Mouse (Mus musculus): ENCODE data around the gene Polk. TPM values are rescaled to one million over a fixed set of nuclear protein-coding genes. Genes with fewer than 3 reads are reported as not detected.

Polk gene
- polyA plus RNA-seq, 2 experiments, result 9.6 to 9.8 TPM

- Histone ChIP-seq H3K9me3 (ENCODE audit: control insufficient read depth, low read length) (0 out of 2 replicates have a peak, but pooled peaks cover 4% of the 10 kb centered on the region), H3K9ac (ENCODE audit: low read depth, low read length, severe bottlenecking) (no peak overlapping the region), H3K4me3 (replicated peaks; ENCODE audit: low read length) (no peak overlapping the region), H3K4me2 (replicated peaks; ENCODE audit: low read depth, low read length, severe bottlenecking) (no peak overlapping the region), H3K27me3 (ENCODE audit: control insufficient read depth, insufficient read depth, low read length) (no peaks in the 10 kb centered on the region), H3K36me3 (ENCODE audit: control insufficient read depth, insufficient read depth, low read length) (no peaks in the 10 kb centered on the region), H3K4me1 (ENCODE audit: control insufficient read depth, insufficient read depth, low read length) (peaks cover 8% of the 10 kb centered on the region; the same call in 1 of the 2 replicates), H3K27ac (replicated peaks; ENCODE audit: low read depth, low read length) (no peak overlapping the region)
- DNase-seq (ENCODE audit: low spot score) (no peak), ATAC-seq (ENCODE audit: low FRiP score, low read depth) (no peak)
- WGBS, result 60% methylated on average over 11 of the region's 11 CpGs
- TF ChIP-seq POLR2A (IDR thresholded peaks at IDR 0.05; ENCODE audit: borderline replicate concordance, extremely low read depth, insufficient read depth, insufficient read length), result no peak
Observed at GRCm38 (mm10) chr13:96433648-96434190, 108.7 kb downstream of the Polk start.

GRCm38 (mm10) chr13:96433041-96433440, 109.3 kb downstream of the Polk start:
- TF ChIP-seq POLR2A (IDR thresholded peaks at IDR 0.05; ENCODE audit: borderline replicate concordance, extremely low read depth, insufficient read depth, insufficient read length), result no peak
- Histone ChIP-seq H3K9ac (ENCODE audit: low read depth, low read length, severe bottlenecking) (no peak overlapping the region), H3K27ac (replicated peaks; ENCODE audit: low read depth, low read length) (no peak overlapping the region), H3K4me3 (replicated peaks; ENCODE audit: low read length) (no peak overlapping the region), H3K9me3 (ENCODE audit: control insufficient read depth, low read length) (0 out of 2 replicates have a peak, but pooled peaks cover 4% of the 10 kb centered on the region), H3K4me1 (ENCODE audit: control insufficient read depth, insufficient read depth, low read length) (peaks cover 8% of the 10 kb centered on the region; the same call in 1 of the 2 replicates), H3K4me2 (replicated peaks; ENCODE audit: low read depth, low read length, severe bottlenecking) (no peak overlapping the region), H3K36me3 (ENCODE audit: control insufficient read depth, insufficient read depth, low read length) (no peaks in the 10 kb centered on the region), H3K27me3 (ENCODE audit: control insufficient read depth, insufficient read depth, low read length) (no peaks in the 10 kb centered on the region)
- WGBS, result 84% methylated on average over 6 of the region's 6 CpGs
- no peak for DNase-seq (ENCODE audit: low spot score)
- ATAC-seq (ENCODE audit: low FRiP score, low read depth), result no peak

GRCm38 (mm10) chr13:96432376-96432811, 110.0 kb downstream of the Polk start:
- no peak for DNase-seq (ENCODE audit: low spot score)
- 0 out of 2 replicates have a peak, but pooled peaks cover 1% of the 10 kb centered on the region for H3K9me3 ChIP-seq (ENCODE audit: control insufficient read depth, low read length)
- H3K4me2 ChIP-seq (replicated peaks; ENCODE audit: low read depth, low read length, severe bottlenecking), result no peak overlapping the region
- H3K4me1 ChIP-seq (ENCODE audit: control insufficient read depth, insufficient read depth, low read length), result peaks cover 8% of the 10 kb centered on the region; the same call in 1 of the 2 replicates
- TF ChIP-seq POLR2A (IDR thresholded peaks at IDR 0.05; ENCODE audit: borderline replicate concordance, extremely low read depth, insufficient read depth, insufficient read length), result no peak
- no peak overlapping the region for H3K9ac ChIP-seq (ENCODE audit: low read depth, low read length, severe bottlenecking)
- WGBS, result 44% methylated on average over 3 of the region's 3 CpGs
- H3K27ac ChIP-seq (replicated peaks; ENCODE audit: low read depth, low read length), result no peak overlapping the region
- no peaks in the 10 kb centered on the region for H3K27me3 ChIP-seq (ENCODE audit: control insufficient read depth, insufficient read depth, low read length)
- ATAC-seq (ENCODE audit: low FRiP score, low read depth), result no peak
- H3K4me3 ChIP-seq (replicated peaks; ENCODE audit: low read length), result no peak overlapping the region
- no peaks in the 10 kb centered on the region for H3K36me3 ChIP-seq (ENCODE audit: control insufficient read depth, insufficient read depth, low read length)

DNA sequence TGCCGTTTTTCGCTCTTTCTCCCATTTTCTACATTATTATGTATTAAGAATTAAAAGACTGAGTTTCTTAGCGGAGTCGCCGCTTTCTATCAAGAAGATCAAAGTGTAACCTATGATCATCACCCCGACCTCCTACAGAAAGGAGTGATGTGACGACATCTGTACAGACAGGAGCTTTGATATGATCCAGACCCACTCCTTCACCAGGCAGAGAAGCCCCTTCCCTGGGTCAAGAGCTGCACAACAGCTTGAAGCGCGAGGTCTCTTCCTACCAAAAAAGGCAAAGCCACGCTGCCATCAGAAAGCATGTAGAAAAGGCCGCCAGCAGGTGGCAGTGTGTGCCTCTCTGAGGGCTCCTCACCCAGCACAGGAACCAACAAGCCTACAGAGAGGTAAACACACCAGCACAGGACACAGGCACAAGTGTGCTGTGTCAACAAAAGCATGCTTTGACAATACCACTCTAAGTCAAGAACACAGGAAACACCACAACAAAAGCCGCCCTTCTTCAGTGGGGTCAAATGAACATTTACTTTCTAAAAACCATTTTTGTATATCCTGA, 110.7 kb downstream of the Polk start:
- H3K9ac ChIP-seq (ENCODE audit: low read depth, low read length, severe bottlenecking), result no peak overlapping the region
- DNase-seq (ENCODE audit: low spot score) (peak; percentile 89), ATAC-seq (ENCODE audit: low FRiP score, low read depth) (peak; percentile 72; the same call in 1 of the 2 replicates)
- no peak for TF ChIP-seq POLR2A (IDR thresholded peaks at IDR 0.05; ENCODE audit: borderline replicate concordance, extremely low read depth, insufficient read depth, insufficient read length)
- no peaks in the 10 kb centered on the region for H3K27me3 ChIP-seq (ENCODE audit: control insufficient read depth, insufficient read depth, low read length)
- H3K4me1 ChIP-seq (ENCODE audit: control insufficient read depth, insufficient read depth, low read length), result peaks cover 8% of the 10 kb centered on the region; the same call in 1 of the 2 replicates
- H3K9me3 ChIP-seq (ENCODE audit: control insufficient read depth, low read length), result no peaks in the 10 kb centered on the region
- H3K4me3 ChIP-seq (replicated peaks; ENCODE audit: low read length), result no peak overlapping the region
- no peak overlapping the region for H3K27ac ChIP-seq (replicated peaks; ENCODE audit: low read depth, low read length)
- WGBS, result 37% methylated on average over 12 of the region's 12 CpGs
- no peaks in the 10 kb centered on the region for H3K36me3 ChIP-seq (ENCODE audit: control insufficient read depth, insufficient read depth, low read length)
- no peak overlapping the region for H3K4me2 ChIP-seq (replicated peaks; ENCODE audit: low read depth, low read length, severe bottlenecking)

Other genes starting within 250 kb of the Polk start
- gene Poc5, start 154.3 kb downstream of the Polk start, polyA plus RNA-seq (2012; rRNA removed), result 12.0 and 12.8 TPM in 2 replicates
- gene Poc5, start 154.3 kb downstream of the Polk start, polyA plus RNA-seq (2014; fragmentation: Nextera tagmentation; extraction: Ambion mirVana), result 15.7 and 16.9 TPM in 2 replicates
- gene Ankdd1b, start 71.4 kb downstream of the Polk start, polyA plus RNA-seq (2012; rRNA removed), result 0.24 and 0.30 TPM in 2 replicates
- 0.14 TPM in 1 of 2 replicates, not detected in the other for gene Ankdd1b, start 71.4 kb downstream of the Polk start, polyA plus RNA-seq (2014; fragmentation: Nextera tagmentation; extraction: Ambion mirVana)
- not detected in 2 replicates for gene Gm17622, start 51.8 kb downstream of the Polk start, polyA plus RNA-seq (2012; rRNA removed)
- gene Gm17622, start 51.8 kb downstream of the Polk start, polyA plus RNA-seq (2014; fragmentation: Nextera tagmentation; extraction: Ambion mirVana), result not detected in 2 replicates
- 15.6 and 19.8 TPM in 2 replicates for gene Col4a3bp, start within 50 bp of the Polk start, polyA plus RNA-seq (2012; rRNA removed)
- gene Col4a3bp, start within 50 bp of the Polk start, polyA plus RNA-seq (2014; fragmentation: Nextera tagmentation; extraction: Ambion mirVana), result 10.4 and 11.0 TPM in 2 replicates
- gene Hmgcr, start 128.4 kb upstream of the Polk start, polyA plus RNA-seq (2012; rRNA removed), result 40.9 and 45.3 TPM in 2 replicates
- 65.8 and 72.2 TPM in 2 replicates for gene Hmgcr, start 128.4 kb upstream of the Polk start, polyA plus RNA-seq (2014; fragmentation: Nextera tagmentation; extraction: Ambion mirVana)
- gene Ankrd31, start 205.7 kb upstream of the Polk start, polyA plus RNA-seq (2012; rRNA removed), result 0.01 TPM in 2 replicates
- not detected in 2 replicates for gene Ankrd31, start 205.7 kb upstream of the Polk start, polyA plus RNA-seq (2014; fragmentation: Nextera tagmentation; extraction: Ambion mirVana)